Mouse (Mus musculus): Measurements from ENCODE around the gene Hmcn2. TPM values are rescaled to one million over a fixed set of nuclear protein-coding genes. Genes with fewer than 3 reads are reported as not detected.

The Hmcn2 gene
- polyA plus RNA-seq, 1 experiment from 2014 or later = 0.47 TPM

GRCm38 (mm10) chr2:31282880-31283279, 31.3 kb upstream of the Hmcn2 start:
- 94% methylated on average over 12 of the region's 12 CpGs for WGBS
- H3K27ac ChIP-seq (replicated peaks) = no peak overlapping the region

DNA sequence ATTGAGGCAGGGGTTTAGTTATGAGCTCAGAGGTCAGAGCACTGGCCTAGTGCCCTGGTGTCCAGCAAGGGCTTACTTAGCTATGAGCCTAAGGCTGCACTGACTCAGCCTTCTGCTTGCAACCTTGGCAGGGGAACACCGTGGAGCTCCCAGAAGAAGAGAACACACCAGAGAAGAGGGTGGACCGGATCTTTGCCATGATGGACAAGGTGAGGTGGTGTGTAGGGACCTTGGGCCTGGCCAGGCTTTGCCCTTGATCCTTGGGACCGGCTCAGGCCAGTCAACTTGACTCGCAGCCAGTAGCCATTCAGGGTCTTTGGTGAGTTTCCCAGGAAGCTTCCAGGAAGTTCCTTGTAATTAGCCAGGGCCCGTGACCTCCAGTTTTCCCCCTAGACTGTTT, 29.7 kb upstream of the Hmcn2 start:
- Histone ChIP-seq H3K9me3 (replicated peaks) (no peaks in the 10 kb centered on the region), H3K4me2 (replicated peaks) (no peak overlapping the region), H3K27ac (replicated peaks) (no peak overlapping the region), H3K4me1 (no peaks in the 10 kb centered on the region), H3K4me3 (replicated peaks) (no peak overlapping the region), H3K36me3 (peaks cover 70% of the 10 kb centered on the region), H3K27me3 (no peaks in the 10 kb centered on the region), H3K9ac (no peak overlapping the region)
- 87% methylated on average over 5 of the region's 5 CpGs for whole genome bisulfite sequencing
- ATAC-seq (ENCODE audit: insufficient number of reproducible peaks, low FRiP score, low TSS enrichment, low read depth) = no peak

More at GRCm38 (mm10) chr2:31282880-31283279, 31.3 kb upstream of the Hmcn2 start:
- Histone ChIP-seq H3K27me3 (no peaks in the 10 kb centered on the region), H3K4me1 (no peaks in the 10 kb centered on the region), H3K9me3 (replicated peaks) (no peaks in the 10 kb centered on the region), H3K36me3 (peaks cover 57% of the 10 kb centered on the region), H3K4me3 (replicated peaks) (no peak overlapping the region), H3K9ac (no peak overlapping the region), H3K4me2 (replicated peaks) (no peak overlapping the region)
- no peak for ATAC-seq (ENCODE audit: insufficient number of reproducible peaks, low FRiP score, low TSS enrichment, low read depth)

GRCm38 (mm10) chr2:31291421-31291820, 22.8 kb upstream of the Hmcn2 start:
- no peak overlapping the region for H3K4me3 ChIP-seq (replicated peaks)
- no peaks in the 10 kb centered on the region for H3K27me3 ChIP-seq
- H3K4me1 ChIP-seq = no peaks in the 10 kb centered on the region
- 12% methylated on average over 6 of the region's 6 CpGs for WGBS
- no peak overlapping the region for H3K4me2 ChIP-seq (replicated peaks)
- peaks cover 52% of the 10 kb centered on the region for H3K36me3 ChIP-seq
- no peak for ATAC-seq (ENCODE audit: insufficient number of reproducible peaks, low FRiP score, low TSS enrichment, low read depth)
- no peaks in the 10 kb centered on the region for H3K9me3 ChIP-seq (replicated peaks)
- H3K9ac ChIP-seq = no peak overlapping the region
- H3K27ac ChIP-seq (replicated peaks) = no peak overlapping the region

DNA sequence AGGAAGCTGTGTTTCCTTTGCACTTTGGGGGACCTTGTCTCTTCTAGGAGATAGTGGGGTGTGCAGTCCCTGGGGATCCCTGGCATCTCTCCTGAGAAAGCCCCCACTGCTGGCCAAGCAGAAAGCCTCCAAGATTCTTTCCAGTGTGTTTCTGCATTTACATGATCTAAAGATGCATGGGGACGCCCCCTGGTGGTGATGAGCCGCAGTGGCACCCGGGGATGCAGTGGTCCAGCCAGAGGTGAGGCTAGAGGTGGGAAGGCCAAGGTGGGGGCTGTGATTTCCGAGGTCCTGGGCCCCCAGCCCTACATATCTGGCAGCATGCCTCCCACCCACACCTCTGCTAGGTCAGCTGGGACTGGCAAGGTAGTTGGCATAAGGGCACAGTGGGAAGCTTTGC, 19.2 kb upstream of the Hmcn2 start:
- no peak for ATAC-seq (ENCODE audit: insufficient number of reproducible peaks, low FRiP score, low TSS enrichment, low read depth)
- Histone ChIP-seq H3K27me3 (no peaks in the 10 kb centered on the region), H3K9me3 (replicated peaks) (no peaks in the 10 kb centered on the region), H3K4me3 (replicated peaks) (no peak overlapping the region), H3K9ac (no peak overlapping the region), H3K4me1 (peaks cover 18% of the 10 kb centered on the region; the same call in 1 of the 2 replicates), H3K4me2 (replicated peaks) (no peak overlapping the region), H3K27ac (replicated peaks) (no peak overlapping the region), H3K36me3 (peaks cover 24% of the 10 kb centered on the region)
- 5% methylated on average over 4 of the region's 4 CpGs for WGBS

DNA sequence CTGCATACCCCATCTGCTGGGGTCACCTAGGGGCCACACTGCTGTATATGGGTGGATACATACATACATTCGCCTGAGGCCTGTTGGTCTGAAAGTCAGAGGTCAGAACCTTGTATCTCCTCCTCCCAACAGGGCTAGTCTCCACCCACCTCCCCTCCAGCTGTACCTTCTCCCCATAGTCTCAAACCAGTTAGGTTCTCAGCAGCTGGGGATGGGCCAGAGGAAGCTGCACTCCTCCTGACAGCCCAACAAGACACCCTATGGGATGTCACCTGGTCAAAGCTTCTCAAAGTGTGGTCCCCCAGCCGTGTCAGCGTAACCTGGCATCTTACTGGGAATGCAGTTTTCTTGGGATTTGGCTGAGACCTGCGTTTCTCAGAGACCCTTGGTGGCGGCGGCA, 17.8 kb upstream of the Hmcn2 start:
- H3K9ac ChIP-seq = no peak overlapping the region
- H3K27me3 ChIP-seq = no peaks in the 10 kb centered on the region
- no peak overlapping the region for H3K4me2 ChIP-seq (replicated peaks)
- H3K4me3 ChIP-seq (replicated peaks) = no peak overlapping the region
- peaks cover 20% of the 10 kb centered on the region for H3K36me3 ChIP-seq
- H3K27ac ChIP-seq (replicated peaks) = no peak overlapping the region
- peaks cover 18% of the 10 kb centered on the region; the same call in 1 of the 2 replicates for H3K4me1 ChIP-seq
- 76% methylated on average over 6 of the region's 6 CpGs for whole genome bisulfite sequencing
- no peak for ATAC-seq (ENCODE audit: insufficient number of reproducible peaks, low FRiP score, low TSS enrichment, low read depth)
- H3K9me3 ChIP-seq (replicated peaks) = no peaks in the 10 kb centered on the region

DNA sequence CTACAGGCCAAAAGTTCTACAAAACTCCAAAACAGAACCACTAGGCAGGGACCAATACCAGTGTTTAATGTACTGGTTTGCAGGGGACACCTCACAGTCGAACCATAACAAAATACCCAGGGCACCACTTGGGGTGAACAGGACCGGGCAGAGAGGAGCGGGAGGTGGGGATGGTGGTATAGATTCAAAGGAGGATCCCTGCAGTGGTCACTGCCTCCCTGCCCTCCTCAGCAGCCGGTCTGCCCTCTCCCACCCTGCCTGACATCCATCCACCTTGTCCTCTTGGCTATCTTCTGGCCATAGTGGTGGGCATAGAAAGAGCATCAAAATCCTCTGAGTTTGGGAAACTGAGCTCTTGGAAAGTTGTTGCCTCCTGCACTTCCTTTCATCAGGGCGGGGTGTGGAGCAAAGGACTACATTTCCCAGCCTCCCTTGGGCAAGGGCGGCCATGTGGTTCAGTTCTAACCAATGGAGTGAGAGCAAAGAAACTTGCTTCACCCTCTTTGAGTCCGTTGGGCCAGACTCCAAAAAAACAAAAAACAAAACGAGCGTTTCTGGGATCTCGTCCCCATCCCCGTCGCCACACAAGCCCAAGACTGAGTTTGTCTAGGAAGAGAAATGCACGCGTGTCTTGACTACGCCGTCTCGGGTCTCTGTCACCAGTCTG, 16.5 kb upstream of the Hmcn2 start:
- Histone ChIP-seq H3K27me3 (no peaks in the 10 kb centered on the region), H3K9ac (peak overlapping the region; percentile 40), H3K4me3 (replicated peaks) (peak overlapping the region; percentile 50), H3K4me1 (peaks cover 18% of the 10 kb centered on the region; the same call in 1 of the 2 replicates), H3K27ac (replicated peaks) (peak overlapping the region; percentile 74), H3K36me3 (peaks cover 14% of the 10 kb centered on the region), H3K4me2 (replicated peaks) (peak overlapping the region; percentile 59), H3K9me3 (replicated peaks) (no peaks in the 10 kb centered on the region)
- WGBS = 3% methylated on average over 17 of the region's 17 CpGs
- ATAC-seq (ENCODE audit: insufficient number of reproducible peaks, low FRiP score, low TSS enrichment, low read depth) = peak; percentile 87

DNA sequence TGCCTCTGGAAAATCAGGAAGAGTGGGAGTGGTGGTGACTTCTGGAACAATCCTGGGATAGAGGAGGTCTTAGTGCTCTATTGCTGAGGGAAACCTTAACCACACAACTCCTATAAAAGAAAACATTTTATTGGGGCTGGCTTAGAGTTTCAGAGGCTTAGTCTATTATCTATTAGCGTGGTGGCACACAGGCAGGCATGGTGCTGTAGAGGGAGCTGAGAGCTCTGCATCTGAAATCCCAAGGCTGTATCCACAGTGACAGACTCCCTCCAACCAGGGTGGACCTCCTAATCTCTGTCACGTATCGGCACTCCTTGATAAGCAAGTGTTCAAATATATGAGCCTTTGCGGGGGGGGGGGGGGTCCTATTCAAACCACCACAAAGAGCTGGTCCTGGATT, 15.4 kb upstream of the Hmcn2 start:
- Histone ChIP-seq H3K9me3 (replicated peaks) (no peaks in the 10 kb centered on the region), H3K4me2 (replicated peaks) (peak overlapping the region; percentile 59), H3K27me3 (no peaks in the 10 kb centered on the region), H3K4me1 (peaks cover 18% of the 10 kb centered on the region; the same call in 1 of the 2 replicates), H3K4me3 (replicated peaks) (no peak overlapping the region), H3K27ac (replicated peaks) (no peak overlapping the region), H3K9ac (0 out of 2 replicates have a peak overlapping the region, but pooled peaks have one; percentile 40), H3K36me3 (peaks cover 6% of the 10 kb centered on the region; the same call in 1 of the 2 replicates)
- no peak for ATAC-seq (ENCODE audit: insufficient number of reproducible peaks, low FRiP score, low TSS enrichment, low read depth)
- 44% methylated on average over 4 of the region's 4 CpGs for WGBS

GRCm38 (mm10) chr2:31299266-31299665, 14.9 kb upstream of the Hmcn2 start:
- WGBS = 25% methylated on average over 4 of the region's 4 CpGs
- H3K27me3 ChIP-seq = no peaks in the 10 kb centered on the region
- H3K4me3 ChIP-seq (replicated peaks) = no peak overlapping the region
- no peak overlapping the region for H3K27ac ChIP-seq (replicated peaks)
- peak overlapping the region; percentile 59 for H3K4me2 ChIP-seq (replicated peaks)
- no peak for ATAC-seq (ENCODE audit: insufficient number of reproducible peaks, low FRiP score, low TSS enrichment, low read depth)
- 0 out of 2 replicates have a peak, but pooled peaks cover 1% of the 10 kb centered on the region for H3K36me3 ChIP-seq
- peaks cover 18% of the 10 kb centered on the region; the same call in 1 of the 2 replicates for H3K4me1 ChIP-seq
- H3K9me3 ChIP-seq (replicated peaks) = no peaks in the 10 kb centered on the region
- H3K9ac ChIP-seq = no peak overlapping the region

- WGBS = 80% methylated on average over 10 of the region's 10 CpGs
- Histone ChIP-seq H3K27me3 (no peaks in the 10 kb centered on the region), H3K9ac (no peak overlapping the region), H3K36me3 (no peaks in the 10 kb centered on the region), H3K4me3 (replicated peaks) (no peak overlapping the region), H3K4me1 (peaks cover 18% of the 10 kb centered on the region; the same call in 1 of the 2 replicates), H3K9me3 (replicated peaks) (no peaks in the 10 kb centered on the region), H3K4me2 (replicated peaks) (no peak overlapping the region), H3K27ac (replicated peaks) (no peak overlapping the region)
- no peak for ATAC-seq (ENCODE audit: insufficient number of reproducible peaks, low FRiP score, low TSS enrichment, low read depth)
These were observed 14.2 kb upstream of the Hmcn2 start for GRCm38 (mm10) chr2:31299996-31300395.

DNA sequence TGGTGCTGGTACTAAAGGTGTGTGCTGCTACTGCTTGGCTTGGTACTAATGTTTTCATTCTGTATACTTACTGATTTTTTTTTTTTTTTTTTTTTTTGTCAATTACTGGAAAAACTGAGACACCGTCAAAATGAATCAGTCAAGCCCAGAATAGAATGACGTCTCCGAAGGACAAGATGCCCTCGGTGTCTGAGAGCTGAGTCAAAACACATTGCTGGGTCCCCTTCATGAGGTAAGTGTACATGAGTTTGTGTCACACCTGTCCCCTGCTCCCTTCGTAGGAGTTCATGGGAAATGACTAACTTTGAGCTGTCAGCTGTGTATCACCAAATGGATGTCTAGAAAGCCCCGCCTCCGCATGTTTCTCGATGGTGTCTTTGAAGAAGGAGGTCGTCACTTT, 11.0 kb upstream of the Hmcn2 start:
- 74% methylated on average over 9 of the region's 9 CpGs for WGBS
- ATAC-seq (ENCODE audit: insufficient number of reproducible peaks, low FRiP score, low TSS enrichment, low read depth) = no peak
- no peak overlapping the region for H3K9ac ChIP-seq
- no peaks in the 10 kb centered on the region for H3K27me3 ChIP-seq
- H3K4me1 ChIP-seq = peaks cover 13% of the 10 kb centered on the region; the same call in 1 of the 2 replicates
- no peaks in the 10 kb centered on the region for H3K36me3 ChIP-seq
- no peak overlapping the region for H3K4me2 ChIP-seq (replicated peaks)
- H3K4me3 ChIP-seq (replicated peaks) = no peak overlapping the region
- no peak overlapping the region for H3K27ac ChIP-seq (replicated peaks)
- no peaks in the 10 kb centered on the region for H3K9me3 ChIP-seq (replicated peaks)

GRCm38 (mm10) chr2:31304191-31304590, 10.0 kb upstream of the Hmcn2 start:
- no peak for ATAC-seq (ENCODE audit: insufficient number of reproducible peaks, low FRiP score, low TSS enrichment, low read depth)
- Histone ChIP-seq H3K4me1 (0 out of 2 replicates have a peak, but pooled peaks cover 3% of the 10 kb centered on the region), H3K4me3 (replicated peaks) (no peak overlapping the region), H3K27ac (replicated peaks) (no peak overlapping the region), H3K36me3 (no peaks in the 10 kb centered on the region), H3K9ac (no peak overlapping the region), H3K9me3 (replicated peaks) (no peaks in the 10 kb centered on the region), H3K27me3 (0 out of 2 replicates have a peak, but pooled peaks cover 3% of the 10 kb centered on the region), H3K4me2 (replicated peaks) (no peak overlapping the region)
- WGBS = 59% methylated on average over 9 of the region's 9 CpGs
